8 mouse cellular contexts compared by ENCODE assay signal in genomic region chr17:28522623-28523354, GRCm38 (mm10). TPM values are rescaled to one million over a fixed set of nuclear protein-coding genes. Genes with fewer than 3 reads are reported as not detected.
DNase-seq lines count a peak whose midpoint lies in the region; ATAC-seq and TF ChIP-seq lines count a peak whose summit lies in the region.

No protein-coding gene starts in this region.

- peak overlapping the region; percentile 96 for H3K27ac ChIP-seq in bone marrow, adult 2 months (ENCODE audit: control insufficient read depth, insufficient read depth, low read depth, low read length, poor library complexity)
- peak overlapping the region; percentile 97 for H3K27ac ChIP-seq in embryonic facial prominence, embryonic 15.5 days (replicated peaks)
- H3K27ac ChIP-seq in heart, embryonic 12.5 days (ENCODE audit: poor library complexity, severe bottlenecking) = peak overlapping the region; percentile 36; the same call in 1 of the 2 replicates
- peak overlapping the region; percentile 76 for H3K27ac ChIP-seq in kidney, embryonic 16.5 days (ENCODE audit: low read length)

- peak overlapping the region; percentile 84 for H3K4me3 ChIP-seq in bone marrow, adult 2 months (replicated peaks; ENCODE audit: control insufficient read depth, low read depth, low read length)
- H3K4me3 ChIP-seq in embryonic facial prominence, embryonic 15.5 days (replicated peaks) = peak overlapping the region; percentile 72
- H3K4me3 ChIP-seq in heart, embryonic 12.5 days = peak overlapping the region; percentile 67
- H3K4me3 ChIP-seq in kidney, embryonic 16.5 days (ENCODE audit: low read length) = peak overlapping the region; percentile 57

- H3K27me3 ChIP-seq in embryonic facial prominence, embryonic 15.5 days = no peaks in the 10 kb centered on the region
- peaks cover 38% of the 10 kb centered on the region for H3K27me3 ChIP-seq in heart, embryonic 12.5 days (replicated peaks)
- no peaks in the 10 kb centered on the region; the same call in 1 of the 2 replicates for H3K27me3 ChIP-seq in kidney, embryonic 16.5 days (ENCODE audit: insufficient read depth, low read length)

- DNase-seq in A20 (ENCODE audit: low read depth, low spot score) (peak; percentile 94), liver (peak; percentile 81)
- DNase-seq in monocyte, adult 2 months (ENCODE audit: low read depth in 1 of 2, low spot score in 2 of 2) = peak; percentile 54 to 77
- peak; percentile 82 to 85 for DNase-seq in spleen, postnatal 14 days (ENCODE audit: low spot score in 2 of 2)

- no peaks in the 10 kb centered on the region for H3K36me3 ChIP-seq in embryonic facial prominence, embryonic 15.5 days
- no peaks in the 10 kb centered on the region for H3K36me3 ChIP-seq in heart, embryonic 12.5 days
- H3K36me3 ChIP-seq in kidney, embryonic 16.5 days (ENCODE audit: insufficient read depth, low read length) = no peaks in the 10 kb centered on the region

- H3K9me3 ChIP-seq in embryonic facial prominence, embryonic 15.5 days (replicated peaks) = no peaks in the 10 kb centered on the region
- H3K9me3 ChIP-seq in heart, embryonic 12.5 days (replicated peaks) = no peaks in the 10 kb centered on the region
- H3K9me3 ChIP-seq in kidney, embryonic 16.5 days (ENCODE audit: low read length) = no peaks in the 10 kb centered on the region

- peak overlapping the region; percentile 96 for H3K4me2 ChIP-seq in embryonic facial prominence, embryonic 15.5 days (replicated peaks)
- peak overlapping the region; percentile 94 for H3K4me2 ChIP-seq in heart, embryonic 12.5 days
- H3K4me2 ChIP-seq in kidney, embryonic 16.5 days (replicated peaks; ENCODE audit: low read depth, low read length) = peak overlapping the region; percentile 82

- no peak for TF ChIP-seq CTCF in bone marrow, adult 2 months (IDR thresholded peaks at IDR 0.05; ENCODE audit: control insufficient read depth, insufficient read depth, low read length)

- ATAC-seq in embryonic facial prominence, embryonic 15.5 days (ENCODE audit: insufficient number of reproducible peaks, low FRiP score, low TSS enrichment, low read depth) = peak; percentile 78
- ATAC-seq in heart, embryonic 12.5 days (ENCODE audit: insufficient number of reproducible peaks, low FRiP score) = peak; percentile 81
- peak; percentile 78 for ATAC-seq in kidney, embryonic 16.5 days (ENCODE audit: low FRiP score, low TSS enrichment)

- peak; percentile 87 for TF ChIP-seq POLR2A in bone marrow, adult 2 months (IDR thresholded peaks at IDR 0.05; ENCODE audit: borderline replicate concordance, control insufficient read depth, low read depth, low read length)

- WGBS in bone marrow, adult 2 months = 1% methylated on average over 63 of the region's 66 CpGs
- WGBS in embryonic facial prominence, embryonic 15.5 days = under 1% methylated on average over 62 of the region's 66 CpGs
- WGBS in heart, embryonic 12.5 days = under 1% methylated on average over 66 of the region's 66 CpGs
- under 1% methylated on average over 57 of the region's 66 CpGs for WGBS in kidney, embryonic 16.5 days

- peaks cover 7% of the 10 kb centered on the region for H3K4me1 ChIP-seq in bone marrow, adult 2 months (ENCODE audit: control insufficient read depth, insufficient read depth, low read length)
- H3K4me1 ChIP-seq in embryonic facial prominence, embryonic 15.5 days = peaks cover 49% of the 10 kb centered on the region
- peaks cover 18% of the 10 kb centered on the region; the same call in 1 of the 2 replicates for H3K4me1 ChIP-seq in heart, embryonic 12.5 days (replicated peaks)
- H3K4me1 ChIP-seq in kidney, embryonic 16.5 days (ENCODE audit: insufficient read depth, low read length) = peaks cover 26% of the 10 kb centered on the region

- H3K9ac ChIP-seq in embryonic facial prominence, embryonic 15.5 days = peak overlapping the region; percentile 59
- peak overlapping the region; percentile 67 for H3K9ac ChIP-seq in heart, embryonic 12.5 days
- peak overlapping the region; percentile 63 for H3K9ac ChIP-seq in kidney, embryonic 16.5 days (replicated peaks; ENCODE audit: low read length)

RNA-seq across cellular contexts. Expression of gene Fkbp5, which starts 5.5 kb away (rescaled TPM):
- polyA plus RNA-seq in bone marrow, adult 2 months (2011; ENCODE audit: insufficient read depth, insufficient read length, low replicate concordance, missing spikeins) = 29.4 and 48.6 TPM in 2 replicates
- polyA plus RNA-seq in embryonic facial prominence, embryonic 15.5 days (2015; fragmentation: Nextera tagmentation; extraction: Ambion mirVana) = 35.8 and 36.5 TPM in 2 replicates
- 15.8 and 16.0 TPM in 2 replicates for polyA plus RNA-seq in heart, embryonic 12.5 days (2016; fragmentation: Nextera tagmentation; extraction: Ambion mirVana)
- polyA plus RNA-seq in kidney, embryonic 16.5 days (2015; fragmentation: Nextera tagmentation; extraction: Ambion mirVana) = 35.5 and 36.0 TPM in 2 replicates

RNA-seq across cellular contexts. Expression of gene Armc12, which starts 7.8 kb away (rescaled TPM):
- polyA plus RNA-seq in bone marrow, adult 2 months (2011; ENCODE audit: insufficient read depth, insufficient read length, low replicate concordance, missing spikeins) = not detected in 2 replicates
- polyA plus RNA-seq in embryonic facial prominence, embryonic 15.5 days (2015; fragmentation: Nextera tagmentation; extraction: Ambion mirVana) = not detected in 2 replicates
- polyA plus RNA-seq in heart, embryonic 12.5 days (2016; fragmentation: Nextera tagmentation; extraction: Ambion mirVana) = not detected in 2 replicates
- polyA plus RNA-seq in kidney, embryonic 16.5 days (2015; fragmentation: Nextera tagmentation; extraction: Ambion mirVana) = not detected in 2 replicates

RNA-seq across cellular contexts. Expression of gene Clpsl2, which starts 26.4 kb away (rescaled TPM):
- polyA plus RNA-seq in bone marrow, adult 2 months (2011; ENCODE audit: insufficient read depth, insufficient read length, low replicate concordance, missing spikeins) = not detected in 2 replicates
- polyA plus RNA-seq in embryonic facial prominence, embryonic 15.5 days (2015; fragmentation: Nextera tagmentation; extraction: Ambion mirVana) = not detected in 2 replicates
- polyA plus RNA-seq in heart, embryonic 12.5 days (2016; fragmentation: Nextera tagmentation; extraction: Ambion mirVana) = not detected in 2 replicates
- not detected in 2 replicates for polyA plus RNA-seq in kidney, embryonic 16.5 days (2015; fragmentation: Nextera tagmentation; extraction: Ambion mirVana)

RNA-seq across cellular contexts. Expression of gene Clps, which starts 37.8 kb away (rescaled TPM):
- polyA plus RNA-seq in bone marrow, adult 2 months (2011; ENCODE audit: insufficient read depth, insufficient read length, low replicate concordance, missing spikeins) = not detected in 2 replicates
- not detected in 2 replicates for polyA plus RNA-seq in embryonic facial prominence, embryonic 15.5 days (2015; fragmentation: Nextera tagmentation; extraction: Ambion mirVana)
- polyA plus RNA-seq in heart, embryonic 12.5 days (2016; fragmentation: Nextera tagmentation; extraction: Ambion mirVana) = 0.31 TPM in 1 of 2 replicates, not detected in the other
- polyA plus RNA-seq in kidney, embryonic 16.5 days (2015; fragmentation: Nextera tagmentation; extraction: Ambion mirVana) = not detected in 2 replicates

RNA-seq across cellular contexts. Expression of gene Lhfpl5, which starts 52.7 kb away (rescaled TPM):
- not detected in 2 replicates for polyA plus RNA-seq in bone marrow, adult 2 months (2011; ENCODE audit: insufficient read depth, insufficient read length, low replicate concordance, missing spikeins)
- polyA plus RNA-seq in embryonic facial prominence, embryonic 15.5 days (2015; fragmentation: Nextera tagmentation; extraction: Ambion mirVana) = 0.59 and 0.64 TPM in 2 replicates
- polyA plus RNA-seq in heart, embryonic 12.5 days (2016; fragmentation: Nextera tagmentation; extraction: Ambion mirVana) = 0.15 and 0.33 TPM in 2 replicates
- polyA plus RNA-seq in kidney, embryonic 16.5 days (2015; fragmentation: Nextera tagmentation; extraction: Ambion mirVana) = 0.61 and 0.89 TPM in 2 replicates

Comparison
In these comparisons a context has a peak if more than half of its experiments do, and no peak if none do; other contexts are left out.
1. Peak in every context shown above with its lines: DNase-seq, ATAC-seq, H3K4me3 ChIP-seq and H3K27ac ChIP-seq.
2. H3K27ac ChIP-seq: peak in every context shown above with its lines; median percentile 97 in embryonic facial prominence, embryonic 15.5 days; 96 in bone marrow, adult 2 months; 76 in kidney, embryonic 16.5 days; 36 in heart, embryonic 12.5 days.